ENCODE assay signal across 8 mouse cellular contexts in the genomic region with DNA sequence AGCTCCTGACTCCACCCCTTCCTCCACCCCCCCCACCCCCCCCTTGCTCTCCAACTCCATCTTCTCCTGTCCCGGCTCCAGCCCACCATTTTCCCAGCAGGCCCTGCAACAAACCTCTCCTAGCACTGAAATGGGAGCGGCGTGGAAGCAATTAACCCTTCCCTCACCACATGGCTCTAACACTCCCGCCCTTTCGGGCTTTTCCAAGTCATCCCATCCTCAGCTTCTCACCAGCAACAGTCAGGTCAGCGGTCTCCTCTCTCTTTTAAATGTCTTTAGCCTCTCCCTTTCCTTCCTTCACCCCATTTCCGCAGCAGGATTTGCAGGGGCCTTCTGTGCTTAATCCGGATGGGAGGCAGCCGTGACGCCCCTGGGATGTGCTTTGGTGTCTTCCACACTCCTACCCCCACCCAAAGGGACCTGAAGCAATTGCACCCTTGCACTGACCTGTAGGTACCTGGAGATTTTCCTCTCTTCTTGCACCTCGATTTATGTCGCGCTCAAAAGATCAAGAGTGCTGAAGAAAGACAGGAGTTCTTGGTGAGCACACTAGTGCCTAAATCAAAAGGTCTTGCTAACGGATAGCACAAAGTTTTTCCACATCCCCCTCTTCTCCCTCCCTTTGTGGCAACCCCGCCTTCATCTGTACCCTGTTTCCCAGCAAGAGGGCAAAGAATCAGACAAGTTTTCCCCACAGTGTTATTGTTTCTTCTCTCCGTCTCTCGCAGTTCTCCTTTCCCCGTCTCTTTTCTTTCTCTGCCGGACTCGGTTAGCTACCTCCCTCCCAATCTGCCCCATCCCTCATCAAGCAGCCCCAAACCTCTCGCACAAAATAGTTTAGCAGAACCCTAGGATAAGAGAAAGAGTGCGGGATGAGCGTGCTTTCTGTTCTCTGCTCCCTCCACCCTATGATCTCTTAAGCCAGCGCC. TPM values are rescaled to one million over a fixed set of nuclear protein-coding genes. Genes with fewer than 3 reads are reported as not detected.
DNase-seq lines count a peak whose midpoint lies in the region; ATAC-seq and TF ChIP-seq lines count a peak whose summit lies in the region.

No protein-coding gene starts in this region.

- WGBS in embryonic facial prominence, embryonic 13.5 days = 21% methylated on average over 24 of the region's 24 CpGs
- WGBS in kidney, adult 2 months = under 1% methylated on average over 24 of the region's 24 CpGs
- 20% methylated on average over 24 of the region's 24 CpGs for WGBS in stomach, embryonic 14.5 days

- intact Hi-C loops in left cerebral cortex, postnatal 4 days (cut with DNase I) = no loop called here

- peaks cover 13% of the 10 kb centered on the region for H3K27me3 ChIP-seq in embryonic facial prominence, embryonic 13.5 days
- H3K27me3 ChIP-seq in kidney, adult 2 months (replicated peaks; ENCODE audit: control insufficient read depth, insufficient read depth, low read length) = no peaks in the 10 kb centered on the region
- H3K27me3 ChIP-seq in stomach, embryonic 14.5 days (ENCODE audit: control insufficient read depth, insufficient read depth, low read length) = no peaks in the 10 kb centered on the region

- TF ChIP-seq CTCF in kidney, adult 2 months (conservative IDR thresholded peaks at IDR 0.05; ENCODE audit: insufficient read depth, insufficient read length, low read depth, low read length) = no peak

- H3K9ac ChIP-seq in embryonic facial prominence, embryonic 13.5 days = peak overlapping the region; percentile 84
- peak overlapping the region; percentile 57 for H3K9ac ChIP-seq in stomach, embryonic 14.5 days (replicated peaks; ENCODE audit: low read depth, low read length)

- H3K9me3 ChIP-seq in embryonic facial prominence, embryonic 13.5 days = no peaks in the 10 kb centered on the region
- no peaks in the 10 kb centered on the region for H3K9me3 ChIP-seq in stomach, embryonic 14.5 days (ENCODE audit: control insufficient read depth, low read depth, low read length)

- peak; percentile 60; the same call in 1 of the 2 replicates for ATAC-seq in embryonic facial prominence, embryonic 13.5 days (ENCODE audit: insufficient number of reproducible peaks, insufficient read depth, low FRiP score, low TSS enrichment, low read depth)
- ATAC-seq in stomach, embryonic 14.5 days (ENCODE audit: insufficient number of reproducible peaks, insufficient read depth, low FRiP score, low read depth) = peak; percentile 73

- peak overlapping the region; percentile 92 for H3K27ac ChIP-seq in embryonic facial prominence, embryonic 13.5 days
- H3K27ac ChIP-seq in kidney, adult 2 months (ENCODE audit: insufficient read depth, low read depth, low read length) = peak overlapping the region; percentile 78
- H3K27ac ChIP-seq in stomach, embryonic 14.5 days (ENCODE audit: low read length) = peak overlapping the region; percentile 90

- TF ChIP-seq POLR2A in kidney, adult 2 months (IDR thresholded peaks at IDR 0.05; ENCODE audit: low read depth, low read length) = no peak

- DNase-seq in 3134 (ENCODE audit: extremely low read depth, insufficient read length, low spot score) = peak; percentile 51
- peak; percentile 48 for DNase-seq in adrenal gland, postnatal 25 days
- peak; percentile 59 to 66 for DNase-seq in heart, adult 18-20 months
- DNase-seq in kidney, adult 2 months = peak; percentile 60
- DNase-seq in left cerebral cortex, postnatal 4 days = peak; percentile 68
- DNase-seq in mesoderm, embryonic 11.5 days (ENCODE audit: low read depth, low spot score) = peak; percentile 79

- H3K36me3 ChIP-seq in embryonic facial prominence, embryonic 13.5 days = peaks cover 6% of the 10 kb centered on the region; the same call in 1 of the 2 replicates
- H3K36me3 ChIP-seq in kidney, adult 2 months (ENCODE audit: control insufficient read depth, insufficient read depth, low read length) = no peaks in the 10 kb centered on the region
- H3K36me3 ChIP-seq in stomach, embryonic 14.5 days (ENCODE audit: control insufficient read depth, insufficient read depth, low read length) = peaks cover 4% of the 10 kb centered on the region; the same call in 1 of the 2 replicates

- peak overlapping the region; percentile 57 for H3K4me2 ChIP-seq in embryonic facial prominence, embryonic 13.5 days
- peak overlapping the region; percentile 36 for H3K4me2 ChIP-seq in stomach, embryonic 14.5 days (replicated peaks; ENCODE audit: low read depth, low read length)

- H3K4me1 ChIP-seq in embryonic facial prominence, embryonic 13.5 days = peaks cover 3% of the 10 kb centered on the region; the same call in 1 of the 2 replicates
- H3K4me1 ChIP-seq in kidney, adult 2 months (ENCODE audit: control insufficient read depth, insufficient read depth, low read length) = no peaks in the 10 kb centered on the region
- no peaks in the 10 kb centered on the region for H3K4me1 ChIP-seq in stomach, embryonic 14.5 days (ENCODE audit: control insufficient read depth, insufficient read depth, low read length)

- peak overlapping the region; percentile 59 for H3K4me3 ChIP-seq in embryonic facial prominence, embryonic 13.5 days
- peak overlapping the region; percentile 75 for H3K4me3 ChIP-seq in kidney, adult 2 months (ENCODE audit: insufficient read depth, low read depth, low read length)
- H3K4me3 ChIP-seq in stomach, embryonic 14.5 days (ENCODE audit: low read depth, low read length) = peak overlapping the region; percentile 46

RNA-seq across cellular contexts. Expression of a gene that starts 0.7 kb away (rescaled TPM):
- total RNA-seq in adrenal gland, postnatal 25 days (2021) = 44.4 and 51.1 TPM in 2 replicates
- polyA plus RNA-seq in embryonic facial prominence, embryonic 13.5 days (2015; fragmentation: Nextera tagmentation; extraction: Ambion mirVana) = 222 and 235 TPM in 2 replicates
- 10 to 100 TPM; 12.3 to 14.7 TPM for total RNA-seq in heart, adult 18-20 months (2021)
- 10.7 and 20.3 TPM in 2 replicates for polyA plus RNA-seq in kidney, adult 2 months (2012; rRNA removed)
- 10 to 100 TPM; 41.2 to 52.0 TPM for total RNA-seq in left cerebral cortex, postnatal 4 days (2021)
- 201 and 204 TPM in 2 replicates for polyA plus RNA-seq in stomach, embryonic 14.5 days (2014; fragmentation: Nextera tagmentation; extraction: Ambion mirVana)

RNA-seq across cellular contexts. Expression of a gene that starts 32.2 kb away (rescaled TPM):
- total RNA-seq in adrenal gland, postnatal 25 days (2021) = 2.1 and 4.1 TPM in 2 replicates
- 8.2 and 11.3 TPM in 2 replicates for polyA plus RNA-seq in embryonic facial prominence, embryonic 13.5 days (2015; fragmentation: Nextera tagmentation; extraction: Ambion mirVana)
- under 1 TPM in 1 of 2 experiments, not detected in 1; 0.67 TPM for total RNA-seq in heart, adult 18-20 months (2021)
- 0.20 and 0.39 TPM in 2 replicates for polyA plus RNA-seq in kidney, adult 2 months (2012; rRNA removed)
- total RNA-seq in left cerebral cortex, postnatal 4 days (2021) = 10 to 100 TPM; 59.5 to 65.6 TPM
- polyA plus RNA-seq in stomach, embryonic 14.5 days (2014; fragmentation: Nextera tagmentation; extraction: Ambion mirVana) = 1.6 and 2.0 TPM in 2 replicates

RNA-seq across cellular contexts. Expression of a gene that starts 32.7 kb away (rescaled TPM):
- total RNA-seq in adrenal gland, postnatal 25 days (2021) = 7.0 and 10.3 TPM in 2 replicates
- polyA plus RNA-seq in embryonic facial prominence, embryonic 13.5 days (2015; fragmentation: Nextera tagmentation; extraction: Ambion mirVana) = 60.8 and 65.9 TPM in 2 replicates
- total RNA-seq in heart, adult 18-20 months (2021) = under 1 TPM; 0.87 to 0.98 TPM
- 6.5 and 13.6 TPM in 2 replicates for polyA plus RNA-seq in kidney, adult 2 months (2012; rRNA removed)
- total RNA-seq in left cerebral cortex, postnatal 4 days (2021) = 10 to 100 TPM; 92.2 to 92.6 TPM
- 108 and 121 TPM in 2 replicates for polyA plus RNA-seq in stomach, embryonic 14.5 days (2014; fragmentation: Nextera tagmentation; extraction: Ambion mirVana)

RNA-seq across cellular contexts. Expression of a gene that starts 43.1 kb away (rescaled TPM):
- total RNA-seq in adrenal gland, postnatal 25 days (2021) = not detected in 2 replicates
- polyA plus RNA-seq in embryonic facial prominence, embryonic 13.5 days (2015; fragmentation: Nextera tagmentation; extraction: Ambion mirVana) = 5.9 and 6.1 TPM in 2 replicates
- total RNA-seq in heart, adult 18-20 months (2021) = 1 to 10 TPM in 1 of 2 experiments, under 1 TPM in 1; 0.82 to 1.3 TPM
- not detected in 2 replicates for polyA plus RNA-seq in kidney, adult 2 months (2012; rRNA removed)
- 1 to 10 TPM; 5.8 to 7.0 TPM for total RNA-seq in left cerebral cortex, postnatal 4 days (2021)
- 0.61 and 1.1 TPM in 2 replicates for polyA plus RNA-seq in stomach, embryonic 14.5 days (2014; fragmentation: Nextera tagmentation; extraction: Ambion mirVana)

RNA-seq across cellular contexts. Expression of a gene that starts 43.9 kb away (rescaled TPM):
- 12.5 and 12.7 TPM in 2 replicates for total RNA-seq in adrenal gland, postnatal 25 days (2021)
- 85.0 and 87.7 TPM in 2 replicates for polyA plus RNA-seq in embryonic facial prominence, embryonic 13.5 days (2015; fragmentation: Nextera tagmentation; extraction: Ambion mirVana)
- 1 to 10 TPM; 3.0 to 4.7 TPM for total RNA-seq in heart, adult 18-20 months (2021)
- polyA plus RNA-seq in kidney, adult 2 months (2012; rRNA removed) = 4.4 and 6.3 TPM in 2 replicates
- 100 to 1,000 TPM; 195 to 200 TPM for total RNA-seq in left cerebral cortex, postnatal 4 days (2021)
- polyA plus RNA-seq in stomach, embryonic 14.5 days (2014; fragmentation: Nextera tagmentation; extraction: Ambion mirVana) = 75.8 and 80.1 TPM in 2 replicates

Comparison
In these comparisons a context has a peak if more than half of its experiments do, and no peak if none do; other contexts are left out.
1. Peak in every context shown above with its lines: DNase-seq, ATAC-seq, H3K4me3 ChIP-seq and H3K27ac ChIP-seq.
2. RNA of a gene that starts 32.2 kb away (total RNA-seq): 59.5 to 65.6 TPM in left cerebral cortex, postnatal 4 days; 2.1 to 4.1 TPM in adrenal gland, postnatal 25 days and 0.67 TPM in heart, adult 18-20 months; every median in the first group is over 10 times any median in the second.